Mouse (Mus musculus) lung, postnatal 10 days (tissue): ENCODE results near the gene Olfr525.

Experiments used
- DNase-seq: peaks from one replicate; pipeline ENCODE4 v3.0.0; 2021

The Olfr525 gene

GRCm38 (mm10) chr7:140320558-140320957, at the start of gene Olfr525:
Gene Olfr525, plus strand, starts transcription at chr7:140320858.
- DNase-seq: no peak

- DNase-seq: no peak
Observed at GRCm38 (mm10) chr7:140295746-140296145, 24.9 kb upstream of the Olfr525 start.

- no peak for DNase-seq
Observed at GRCm38 (mm10) chr7:140296876-140297275, 23.8 kb upstream of the Olfr525 start.

- DNase-seq: no peak
Observed at GRCm38 (mm10) chr7:140299416-140299815, 21.2 kb upstream of the Olfr525 start.

- no peak for DNase-seq
Observed at GRCm38 (mm10) chr7:140319861-140320385, 735 bp upstream of the Olfr525 start.

GRCm38 (mm10) chr7:140321135-140321534, 477 bp downstream of the Olfr525 start:
- DNase-seq: no peak

GRCm38 (mm10) chr7:140329766-140330304, 9.2 kb downstream of the Olfr525 start:
- no peak for DNase-seq

- DNase-seq: no peak
Observed at GRCm38 (mm10) chr7:140333717-140334116, 13.1 kb downstream of the Olfr525 start, which contains the start of gene Olfr527. Gene Olfr527, plus strand, starts transcription at chr7:140334017.

GRCm38 (mm10) chr7:140361571-140361970, 40.9 kb downstream of the Olfr525 start, which contains the start of gene Olfr60:
Gene Olfr60, minus strand, starts transcription at chr7:140361671.
- DNase-seq: no peak

- DNase-seq: no peak
Observed at GRCm38 (mm10) chr7:140374300-140374699, 53.6 kb downstream of the Olfr525 start.

GRCm38 (mm10) chr7:140376231-140376630, 55.6 kb downstream of the Olfr525 start, which contains the start of gene Olfr530:
Gene Olfr530, minus strand, starts transcription at chr7:140376331.
- DNase-seq: no peak

GRCm38 (mm10) chr7:140376911-140377310, 56.3 kb downstream of the Olfr525 start:
- no peak for DNase-seq
